Mouse (Mus musculus) embryonic facial prominence, embryonic 14.5 days (tissue): ENCODE measurements at regions not wholly inside any gene's neighbourhood (a gene's known extent, or its start where the extent isn't known, plus 50 kb on each side); places are given as distances from the start of the nearest gene placed in this dataset.

Experiments
- ATAC-seq: fragments of 200-750 bp; cut with Nextera tagmentation; 2 replicates; pipeline ENCODE4 v1.8.0; 2017; ENCODE audit warnings: low read depth, moderate number of reproducible peaks, moderate TSS enrichment
- DNase-seq: peaks from one replicate; pipeline ENCODE4 v3.0.0-alpha.2; 2015; ENCODE audit warnings: low spot score
- H3K27ac ChIP-seq: fragments of 300-500 bp; sonication (generic); replicated peaks from 2 replicates; pipeline ENCODE4 v1.5.1; 2014; ENCODE audit warnings: low read depth, mild to moderate bottlenecking, low read length, moderate library complexity
- H3K27me3 ChIP-seq: fragments of 300-500 bp; sonication (generic); replicated peaks from 2 replicates; pipeline ENCODE4 v1.6.1; 2014; ENCODE audit warnings: low read length; ENCODE audit not compliant: control insufficient read depth, insufficient read depth
- H3K36me3 ChIP-seq: fragments of 300-500 bp; sonication (generic); 2 replicates; pipeline ENCODE4 v1.6.1; 2014; ENCODE audit warnings: low read length, mixed read lengths; ENCODE audit not compliant: control insufficient read depth, insufficient read depth
- H3K4me1 ChIP-seq: fragments of 300-500 bp; sonication (generic); 2 replicates; pipeline ENCODE4 v1.6.1; 2014; ENCODE audit warnings: antibody characterized with exemption, low read length; ENCODE audit not compliant: control insufficient read depth, insufficient read depth
- H3K4me2 ChIP-seq: fragments of 300-500 bp; sonication (generic); 2 replicates; pipeline ENCODE4 v1.6.1; 2014; ENCODE audit warnings: low read depth, mild to moderate bottlenecking, low read length, moderate library complexity, mixed read lengths
- H3K4me3 ChIP-seq: fragments of 300-500 bp; sonication (generic); 2 replicates; pipeline ENCODE4 v1.5.1; 2014; ENCODE audit warnings: low read depth, mild to moderate bottlenecking, low read length
- H3K9ac ChIP-seq: fragments of 300-500 bp; sonication (generic); 2 replicates; pipeline ENCODE4 v1.6.1; 2014; ENCODE audit warnings: low read depth, mild to moderate bottlenecking, low read length, moderate library complexity, mixed read lengths
- H3K9me3 ChIP-seq: fragments of 300-500 bp; sonication (generic); 2 replicates; pipeline ENCODE4 v1.6.1; 2016; ENCODE audit warnings: low read length; ENCODE audit not compliant: control insufficient read depth
- WGBS: fragments of 180-500 bp; shearing (Covaris S2); extraction: QIAGEN DNeasy Blood & Tissue Kit; methylation state at CpG from one replicate; pipeline ENCODE4 v1.1.7; 2014; 5-methylcytosine and 5-hydroxymethylcytosine counted together

DNA sequence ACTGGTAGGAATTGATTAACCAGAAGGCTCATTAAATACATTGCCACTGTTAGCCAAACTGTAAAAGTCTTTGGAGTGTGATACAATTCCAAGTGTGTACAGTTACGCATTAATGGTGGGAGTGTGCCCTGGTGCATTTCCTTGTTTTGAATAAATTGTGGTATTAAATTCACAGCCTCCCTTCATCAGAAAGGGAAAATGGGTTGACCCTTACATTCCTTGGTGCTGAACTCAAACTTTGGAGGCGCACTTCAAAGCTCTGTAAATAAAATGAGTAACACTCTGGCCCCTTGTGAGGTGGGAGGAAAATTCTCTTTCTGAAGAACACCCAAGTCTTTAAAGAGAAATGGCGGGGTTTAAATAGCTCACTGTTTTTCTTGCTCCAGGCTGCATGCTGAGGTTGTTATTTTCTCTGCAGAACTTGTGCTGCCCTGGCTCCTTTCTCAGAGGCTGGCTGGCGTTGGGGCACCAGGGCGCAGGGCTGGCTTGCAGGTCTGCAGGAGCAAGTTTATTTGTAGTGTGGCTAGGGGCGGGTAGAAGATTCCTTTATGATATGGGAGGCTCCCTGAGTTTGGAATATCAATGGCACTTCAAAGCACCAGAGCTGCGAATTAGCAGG lies 266.7 kb downstream of the Gpat3 start:
- Histone ChIP-seq H3K9ac (no peak overlapping the region), H3K4me3 (no peak overlapping the region), H3K4me1 (peaks cover 4% of the 10 kb centered on the region; the same call in 1 of the 2 replicates), H3K27ac (no peak overlapping the region), H3K27me3 (no peaks in the 10 kb centered on the region), H3K36me3 (no peaks in the 10 kb centered on the region), H3K4me2 (no peak overlapping the region), H3K9me3 (no peaks in the 10 kb centered on the region)
- WGBS = 32% methylated on average over 7 of the region's 7 CpGs
- ATAC-seq (no peak), DNase-seq (no peak)

DNA sequence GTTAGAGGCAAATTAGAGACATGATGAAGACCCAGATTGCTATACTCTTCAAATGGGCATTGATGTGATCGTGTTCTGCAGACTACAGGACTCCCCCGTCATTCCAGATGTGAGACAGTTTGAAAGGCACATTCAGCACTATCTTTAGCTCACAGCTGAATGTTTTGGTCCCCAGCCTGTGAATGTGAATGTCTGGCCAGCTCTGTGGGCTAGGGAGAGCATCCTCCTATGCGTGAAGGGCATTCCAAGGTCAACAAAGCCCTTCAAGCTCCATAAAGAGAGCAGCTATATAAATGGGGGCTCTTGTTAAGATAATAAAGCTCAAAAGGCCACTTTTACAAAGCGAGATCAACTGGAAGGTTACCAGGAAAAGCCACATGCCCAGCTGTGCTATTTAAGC lies 266.1 kb downstream of the Gpat3 start:
- no peak for ATAC-seq

GRCm38 (mm10) chr5:101100975-101101699 lies 255.6 kb downstream of the Gpat3 start:
- 77% methylated on average over 11 of the region's 11 CpGs for WGBS
- no peak for ATAC-seq

More for the DNA sequence above, 266.1 kb downstream of the Gpat3 start:
- no peaks in the 10 kb centered on the region for H3K9me3 ChIP-seq
- DNase-seq = no peak
- no peak overlapping the region for H3K4me2 ChIP-seq
- H3K4me1 ChIP-seq = peaks cover 4% of the 10 kb centered on the region; the same call in 1 of the 2 replicates
- H3K9ac ChIP-seq = no peak overlapping the region
- 61% methylated on average over 4 of the region's 4 CpGs for WGBS
- no peaks in the 10 kb centered on the region for H3K27me3 ChIP-seq
- no peaks in the 10 kb centered on the region for H3K36me3 ChIP-seq
- no peak overlapping the region for H3K27ac ChIP-seq
- H3K4me3 ChIP-seq = no peak overlapping the region

GRCm38 (mm10) chr5:101091027-101091598 lies 245.6 kb downstream of the Gpat3 start:
- Histone ChIP-seq H3K9me3 (no peaks in the 10 kb centered on the region), H3K4me3 (no peak overlapping the region), H3K4me1 (no peaks in the 10 kb centered on the region), H3K36me3 (no peaks in the 10 kb centered on the region), H3K4me2 (no peak overlapping the region), H3K9ac (no peak overlapping the region), H3K27me3 (no peaks in the 10 kb centered on the region), H3K27ac (no peak overlapping the region)
- WGBS = 76% methylated on average over 21 of the region's 21 CpGs
- ATAC-seq (no peak), DNase-seq (no peak)

More at GRCm38 (mm10) chr5:101100975-101101699, 255.6 kb downstream of the Gpat3 start:
- Histone ChIP-seq H3K27ac (no peak overlapping the region), H3K4me2 (no peak overlapping the region), H3K4me1 (no peaks in the 10 kb centered on the region), H3K27me3 (no peaks in the 10 kb centered on the region), H3K4me3 (no peak overlapping the region), H3K9me3 (no peaks in the 10 kb centered on the region), H3K36me3 (no peaks in the 10 kb centered on the region), H3K9ac (no peak overlapping the region)
- DNase-seq = no peak

GRCm38 (mm10) chr5:101090415-101091026 lies 245.0 kb downstream of the Gpat3 start:
- Histone ChIP-seq H3K4me3 (no peak overlapping the region), H3K4me1 (no peaks in the 10 kb centered on the region), H3K4me2 (no peak overlapping the region), H3K27me3 (no peaks in the 10 kb centered on the region), H3K27ac (no peak overlapping the region), H3K9me3 (no peaks in the 10 kb centered on the region), H3K9ac (no peak overlapping the region), H3K36me3 (no peaks in the 10 kb centered on the region)
- DNase-seq (no peak), ATAC-seq (no peak)
- WGBS = 83% methylated on average over 7 of the region's 7 CpGs

DNA sequence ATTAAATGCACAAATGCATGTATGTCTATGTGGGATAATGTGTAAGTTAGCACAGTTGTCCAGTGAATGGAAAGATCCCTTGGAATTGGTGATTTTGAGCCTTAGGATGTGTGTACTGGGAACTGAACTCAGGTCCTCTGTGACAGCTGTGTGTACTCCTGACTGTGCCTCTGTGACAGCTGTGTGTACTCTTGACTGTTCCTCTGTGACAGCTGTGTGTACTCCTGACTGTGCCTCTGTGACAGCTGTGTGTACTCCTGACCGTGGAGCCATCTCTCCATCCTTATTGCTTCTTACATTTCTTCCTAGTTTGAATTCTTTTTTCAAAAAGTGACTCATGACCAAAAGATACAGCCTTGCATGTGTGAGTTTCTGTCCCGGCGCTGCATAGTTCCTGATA lies 239.7 kb downstream of the Gpat3 start:
- no peak for DNase-seq
- Histone ChIP-seq H3K27ac (no peak overlapping the region), H3K36me3 (no peaks in the 10 kb centered on the region), H3K4me3 (no peak overlapping the region), H3K4me2 (no peak overlapping the region), H3K4me1 (no peaks in the 10 kb centered on the region), H3K9me3 (no peaks in the 10 kb centered on the region), H3K9ac (no peak overlapping the region), H3K27me3 (no peaks in the 10 kb centered on the region)
- WGBS = 74% methylated on average over 3 of the region's 3 CpGs
- ATAC-seq = no peak

DNA sequence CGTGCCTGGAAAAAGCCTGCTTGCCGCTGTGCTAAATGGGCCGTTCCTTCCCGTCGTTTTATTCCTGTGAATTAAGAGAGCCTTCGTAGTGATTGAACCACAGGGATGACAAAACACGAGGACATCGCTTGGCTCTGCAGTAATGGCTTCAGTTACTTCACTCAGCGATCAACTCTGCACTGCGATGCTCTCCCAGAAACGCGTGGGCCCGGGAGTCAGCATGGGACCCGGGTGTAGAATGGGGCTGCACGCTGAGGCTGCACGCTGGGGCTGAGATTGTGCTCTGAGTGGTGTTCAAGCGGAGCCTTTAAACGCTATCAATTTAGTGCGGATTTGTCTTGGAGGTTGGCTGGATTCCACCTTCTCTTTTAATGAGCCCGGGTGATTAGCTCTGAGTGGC lies 237.1 kb downstream of the Gpat3 start:
- Histone ChIP-seq H3K27ac (no peak overlapping the region), H3K36me3 (no peaks in the 10 kb centered on the region), H3K9ac (no peak overlapping the region), H3K4me2 (no peak overlapping the region), H3K9me3 (no peaks in the 10 kb centered on the region), H3K4me3 (no peak overlapping the region), H3K27me3 (no peaks in the 10 kb centered on the region), H3K4me1 (no peaks in the 10 kb centered on the region)
- ATAC-seq (no peak), DNase-seq (no peak)
- 74% methylated on average over 20 of the region's 20 CpGs for WGBS

DNA sequence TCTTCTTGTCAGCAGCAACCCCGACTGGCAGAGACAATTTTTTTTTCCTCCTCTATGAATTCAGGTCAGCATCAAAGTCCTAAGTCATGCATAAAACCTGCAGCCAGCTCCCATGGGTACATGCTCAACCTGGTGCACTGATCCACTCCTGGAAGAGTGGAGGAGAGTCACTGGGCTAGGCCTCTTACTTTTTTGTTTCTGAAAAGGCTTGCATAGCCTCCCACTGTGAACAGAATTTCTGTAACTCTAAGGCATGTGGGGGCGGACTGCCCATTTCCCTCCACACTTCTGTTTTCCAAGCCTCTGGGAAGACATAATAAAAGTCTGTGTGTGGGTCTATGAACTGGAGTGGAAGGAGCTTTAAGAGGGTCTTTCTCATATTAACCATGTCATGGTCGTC lies 218.8 kb downstream of the Gpat3 start:
- DNase-seq (no peak), ATAC-seq (no peak)
- Histone ChIP-seq H3K4me3 (no peak overlapping the region), H3K9ac (no peak overlapping the region), H3K36me3 (no peaks in the 10 kb centered on the region), H3K27me3 (no peaks in the 10 kb centered on the region), H3K4me1 (no peaks in the 10 kb centered on the region), H3K27ac (no peak overlapping the region), H3K4me2 (no peak overlapping the region), H3K9me3 (no peaks in the 10 kb centered on the region)
- WGBS = 75% methylated on average over 3 of the region's 3 CpGs
